Mouse (Mus musculus): Measurements from ENCODE around the gene Lin52. TPM values are rescaled to one million over a fixed set of nuclear protein-coding genes. Genes with fewer than 3 reads are reported as not detected.

Gene Lin52
- polyA plus RNA-seq, 1 experiment from 2014 or later, result 20.2 TPM

DNA sequence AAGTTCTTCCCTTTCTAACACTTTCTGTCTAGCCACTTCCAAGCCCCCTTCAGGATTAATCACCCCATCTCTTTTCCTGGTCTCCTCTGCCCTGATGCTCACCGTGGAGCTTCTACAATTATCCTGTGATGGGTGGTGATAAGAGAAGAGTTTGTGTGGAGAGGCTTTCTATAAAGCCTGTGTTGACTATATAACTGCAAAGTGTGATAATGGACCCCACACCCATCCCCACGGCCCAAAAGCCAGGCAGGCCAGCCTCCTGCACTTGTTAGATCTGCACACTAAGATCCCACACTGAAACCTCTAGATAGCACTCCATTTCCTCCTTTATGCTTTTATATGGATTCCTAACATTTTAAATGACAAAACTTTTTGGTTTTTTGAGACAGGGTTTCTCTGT is 66.8 kb downstream of the Lin52 start:
- 35% methylated on average over 2 of the region's 2 CpGs for WGBS
- peak; percentile 96 for ATAC-seq (replicated peaks; ENCODE audit: low FRiP score)

DNA sequence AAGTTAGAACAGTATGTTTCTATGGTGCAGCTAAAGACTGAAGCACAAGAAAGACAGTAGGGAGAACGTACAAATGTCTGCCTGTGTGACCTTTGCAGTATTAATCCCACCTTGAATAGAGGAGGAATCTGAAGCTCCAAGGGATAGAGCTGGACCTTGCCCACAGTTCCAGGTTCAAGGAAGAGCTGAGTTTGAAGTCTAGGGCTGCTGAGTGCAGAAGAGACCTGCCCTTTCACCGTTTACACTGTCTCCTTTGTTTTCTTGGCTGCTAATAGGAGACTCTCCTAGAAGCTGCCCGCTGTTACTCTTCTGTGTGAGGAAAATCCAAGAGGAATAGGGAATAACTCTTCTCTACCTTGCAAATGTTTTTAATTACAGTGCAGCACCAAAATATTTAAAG is 72.5 kb downstream of the Lin52 start:
- no peak for ATAC-seq (replicated peaks; ENCODE audit: low FRiP score)
- 69% methylated on average over 3 of the region's 3 CpGs for WGBS
- Histone ChIP-seq H3K27ac (ENCODE audit: low read depth, low read length) (no peak overlapping the region), H3K9ac (ENCODE audit: low read depth, low read length) (no peak overlapping the region), H3K4me2 (no peak overlapping the region), H3K9me3 (ENCODE audit: control insufficient read depth, low read length) (no peaks in the 10 kb centered on the region), H3K4me3 (ENCODE audit: low read depth, low read length) (no peak overlapping the region), H3K4me1 (replicated peaks; ENCODE audit: control insufficient read depth, insufficient read depth, low read length) (no peaks in the 10 kb centered on the region), H3K36me3 (ENCODE audit: control insufficient read depth, insufficient read depth, low read length) (no peaks in the 10 kb centered on the region; the same call in 1 of the 2 replicates), H3K27me3 (replicated peaks; ENCODE audit: control insufficient read depth, insufficient read depth, low read length) (no peaks in the 10 kb centered on the region)
- DNase-seq (ENCODE audit: low spot score), result no peak

More for the DNA sequence above, 66.8 kb downstream of the Lin52 start:
- Histone ChIP-seq H3K4me1 (replicated peaks; ENCODE audit: control insufficient read depth, insufficient read depth, low read length) (no peaks in the 10 kb centered on the region), H3K27me3 (replicated peaks; ENCODE audit: control insufficient read depth, insufficient read depth, low read length) (no peaks in the 10 kb centered on the region), H3K4me3 (ENCODE audit: low read depth, low read length) (no peak overlapping the region), H3K36me3 (ENCODE audit: control insufficient read depth, insufficient read depth, low read length) (no peaks in the 10 kb centered on the region), H3K9me3 (ENCODE audit: control insufficient read depth, low read length) (no peaks in the 10 kb centered on the region), H3K4me2 (0 out of 2 replicates have a peak overlapping the region, but pooled peaks have one; percentile 20), H3K9ac (ENCODE audit: low read depth, low read length) (no peak overlapping the region), H3K27ac (ENCODE audit: low read depth, low read length) (peak overlapping the region; percentile 30)
- no peak for DNase-seq (ENCODE audit: low spot score)

DNA sequence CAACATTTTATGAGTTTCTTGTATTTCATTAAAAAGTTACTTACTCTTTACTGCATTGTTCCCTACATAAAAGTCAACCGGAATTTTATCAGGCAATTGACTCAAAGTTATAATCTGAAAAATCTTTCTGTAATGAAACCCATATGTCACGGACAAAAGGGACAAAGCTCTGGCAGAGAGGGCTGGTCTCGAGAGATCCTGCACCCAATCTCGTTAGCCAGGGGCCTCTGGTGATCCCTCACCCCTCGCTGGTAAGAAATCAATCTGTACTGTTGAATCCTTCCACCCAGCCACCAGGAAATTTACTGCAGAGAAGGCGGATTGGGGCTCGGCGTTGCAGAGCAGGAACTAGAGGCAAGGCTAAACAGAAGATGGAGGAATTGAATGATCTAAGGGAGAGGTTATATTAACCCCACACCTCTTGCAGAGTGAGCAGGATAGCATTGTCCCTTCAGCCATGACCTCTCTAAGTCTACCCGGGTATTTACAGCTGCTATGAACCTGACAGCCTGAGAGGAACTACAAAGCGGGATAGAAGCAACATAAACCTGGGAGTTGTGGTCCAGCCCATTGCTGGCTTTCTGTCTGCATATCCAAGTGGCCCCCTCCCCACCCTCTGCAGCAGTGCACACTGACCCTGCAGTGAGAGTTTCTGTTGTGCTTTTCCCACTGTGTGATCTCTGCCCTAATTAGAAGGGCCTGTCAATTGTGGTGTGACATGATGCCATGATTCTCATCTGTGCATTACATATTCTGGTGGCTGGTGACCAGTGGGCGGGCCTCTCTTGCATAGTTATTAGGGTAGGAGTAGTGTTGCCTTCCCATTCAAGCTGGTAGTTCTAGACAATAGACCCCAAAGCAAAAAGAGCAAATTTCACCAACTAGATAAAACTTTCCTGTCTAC is 73.2 kb downstream of the Lin52 start:
- Histone ChIP-seq H3K9ac (ENCODE audit: low read depth, low read length) (no peak overlapping the region), H3K4me2 (no peak overlapping the region), H3K36me3 (ENCODE audit: control insufficient read depth, insufficient read depth, low read length) (no peaks in the 10 kb centered on the region; the same call in 1 of the 2 replicates), H3K4me1 (replicated peaks; ENCODE audit: control insufficient read depth, insufficient read depth, low read length) (no peaks in the 10 kb centered on the region), H3K4me3 (ENCODE audit: low read depth, low read length) (no peak overlapping the region), H3K9me3 (ENCODE audit: control insufficient read depth, low read length) (no peaks in the 10 kb centered on the region), H3K27ac (ENCODE audit: low read depth, low read length) (no peak overlapping the region), H3K27me3 (replicated peaks; ENCODE audit: control insufficient read depth, insufficient read depth, low read length) (no peaks in the 10 kb centered on the region)
- ATAC-seq (replicated peaks; ENCODE audit: low FRiP score) (no peak), DNase-seq (ENCODE audit: low spot score) (no peak)
- WGBS, result 65% methylated on average over 11 of the region's 11 CpGs

DNA sequence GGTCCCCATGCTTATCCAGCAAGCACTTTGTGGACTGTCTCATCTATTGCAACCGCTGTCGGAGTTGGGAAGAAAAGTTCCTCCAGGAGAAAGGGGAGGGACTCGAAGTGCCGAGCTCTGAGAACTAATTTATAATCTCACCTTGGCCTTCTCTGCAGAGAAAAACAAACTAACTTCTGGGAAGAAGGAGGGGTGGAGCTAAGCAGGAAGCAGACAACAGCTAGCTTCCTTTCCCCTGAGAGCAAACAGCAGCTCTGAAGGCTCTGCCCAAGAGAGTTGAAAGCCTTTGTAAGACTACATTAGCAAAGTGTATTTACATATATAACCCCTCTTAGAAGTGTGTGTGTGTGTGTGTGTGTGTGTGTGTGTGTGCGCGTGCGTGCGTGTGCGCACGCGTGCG is 74.2 kb downstream of the Lin52 start:
- H3K27me3 ChIP-seq (replicated peaks; ENCODE audit: control insufficient read depth, insufficient read depth, low read length), result no peaks in the 10 kb centered on the region
- DNase-seq (ENCODE audit: low spot score) (no peak), ATAC-seq (replicated peaks; ENCODE audit: low FRiP score) (no peak)
- no peaks in the 10 kb centered on the region; the same call in 1 of the 2 replicates for H3K36me3 ChIP-seq (ENCODE audit: control insufficient read depth, insufficient read depth, low read length)
- no peak overlapping the region for H3K9ac ChIP-seq (ENCODE audit: low read depth, low read length)
- H3K27ac ChIP-seq (ENCODE audit: low read depth, low read length), result no peak overlapping the region
- no peaks in the 10 kb centered on the region for H3K9me3 ChIP-seq (ENCODE audit: control insufficient read depth, low read length)
- no peak overlapping the region for H3K4me2 ChIP-seq
- H3K4me3 ChIP-seq (ENCODE audit: low read depth, low read length), result no peak overlapping the region
- H3K4me1 ChIP-seq (replicated peaks; ENCODE audit: control insufficient read depth, insufficient read depth, low read length), result no peaks in the 10 kb centered on the region
- 84% methylated on average over 12 of the region's 12 CpGs for WGBS

DNA sequence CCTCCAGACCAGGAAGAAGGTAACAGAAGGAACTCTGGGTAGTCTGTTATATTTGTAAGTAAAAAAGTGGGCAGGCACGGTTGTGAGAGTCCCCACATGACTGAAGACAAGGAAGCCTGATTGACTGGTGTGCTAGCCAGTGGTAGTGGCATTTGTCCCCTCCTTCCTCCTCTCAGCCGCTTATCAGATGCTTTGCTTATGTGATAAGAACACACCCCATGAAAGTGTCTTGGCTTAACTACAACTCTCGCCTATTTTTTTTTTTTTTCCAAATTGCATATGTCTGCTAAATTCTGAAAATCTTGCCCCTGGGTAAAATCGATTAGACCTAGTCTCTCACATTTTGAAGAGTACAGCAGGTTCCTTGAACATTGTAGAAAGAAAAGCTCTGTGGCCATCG is 79.2 kb downstream of the Lin52 start:
- Histone ChIP-seq H3K9me3 (ENCODE audit: control insufficient read depth, low read length) (no peaks in the 10 kb centered on the region), H3K4me1 (replicated peaks; ENCODE audit: control insufficient read depth, insufficient read depth, low read length) (no peaks in the 10 kb centered on the region), H3K4me3 (ENCODE audit: low read depth, low read length) (no peak overlapping the region), H3K4me2 (no peak overlapping the region), H3K27ac (ENCODE audit: low read depth, low read length) (no peak overlapping the region), H3K9ac (ENCODE audit: low read depth, low read length) (no peak overlapping the region), H3K36me3 (ENCODE audit: control insufficient read depth, insufficient read depth, low read length) (no peaks in the 10 kb centered on the region; the same call in 1 of the 2 replicates), H3K27me3 (replicated peaks; ENCODE audit: control insufficient read depth, insufficient read depth, low read length) (no peaks in the 10 kb centered on the region)
- WGBS, result 68% methylated on average over 5 of the region's 5 CpGs
- ATAC-seq (replicated peaks; ENCODE audit: low FRiP score), result no peak
- no peak for DNase-seq (ENCODE audit: low spot score)

DNA sequence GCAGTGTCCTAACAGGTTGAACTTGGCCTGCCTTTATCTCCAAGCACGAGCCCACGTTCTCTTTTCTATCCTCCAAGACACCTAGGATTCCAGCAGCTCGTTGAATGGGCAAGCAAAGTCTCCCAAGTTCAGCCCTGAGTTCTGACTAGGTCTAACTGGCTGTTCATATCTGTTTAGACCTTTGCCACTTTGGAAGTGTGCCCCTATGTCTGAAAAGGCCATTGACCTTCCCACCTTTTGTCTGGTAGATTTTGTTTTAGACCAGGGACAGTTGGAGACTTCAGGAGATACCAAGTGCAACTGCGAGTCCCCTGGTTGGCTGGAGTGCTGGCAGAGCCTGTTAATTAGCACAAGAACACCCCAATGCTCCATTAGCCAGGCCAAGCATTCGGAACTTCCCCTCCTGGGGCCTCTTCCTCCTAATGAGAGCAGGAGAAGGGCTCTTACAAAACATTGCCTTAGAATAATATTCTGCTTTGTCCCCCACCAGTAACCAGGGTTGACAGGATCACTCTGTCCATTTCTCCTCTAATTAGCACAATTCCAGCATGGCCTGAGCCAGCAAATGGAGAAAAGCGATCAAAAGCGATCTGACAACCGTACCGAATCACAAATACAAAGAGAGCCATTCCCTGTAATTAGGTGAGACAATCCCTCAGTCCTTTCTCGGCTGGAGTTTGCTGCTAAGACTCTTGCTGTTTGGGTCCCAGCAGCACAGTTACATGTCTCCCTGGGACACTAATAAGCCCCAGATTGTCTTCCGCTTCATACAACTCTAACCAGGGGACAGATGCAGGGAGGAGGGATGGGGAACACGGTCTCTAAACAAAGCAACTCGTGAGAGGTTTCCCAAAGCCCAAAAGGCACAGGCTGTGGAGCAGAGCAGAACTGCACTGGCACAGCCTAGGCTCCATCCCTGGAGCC is 80.9 kb downstream of the Lin52 start:
- Histone ChIP-seq H3K4me2 (no peak overlapping the region), H3K9ac (ENCODE audit: low read depth, low read length) (no peak overlapping the region), H3K4me3 (ENCODE audit: low read depth, low read length) (no peak overlapping the region), H3K36me3 (ENCODE audit: control insufficient read depth, insufficient read depth, low read length) (no peaks in the 10 kb centered on the region), H3K27ac (ENCODE audit: low read depth, low read length) (no peak overlapping the region), H3K9me3 (ENCODE audit: control insufficient read depth, low read length) (no peaks in the 10 kb centered on the region), H3K27me3 (replicated peaks; ENCODE audit: control insufficient read depth, insufficient read depth, low read length) (no peaks in the 10 kb centered on the region), H3K4me1 (replicated peaks; ENCODE audit: control insufficient read depth, insufficient read depth, low read length) (no peaks in the 10 kb centered on the region)
- DNase-seq (ENCODE audit: low spot score) (no peak), ATAC-seq (replicated peaks; ENCODE audit: low FRiP score) (no peak)
- WGBS, result 86% methylated on average over 13 of the region's 13 CpGs

DNA sequence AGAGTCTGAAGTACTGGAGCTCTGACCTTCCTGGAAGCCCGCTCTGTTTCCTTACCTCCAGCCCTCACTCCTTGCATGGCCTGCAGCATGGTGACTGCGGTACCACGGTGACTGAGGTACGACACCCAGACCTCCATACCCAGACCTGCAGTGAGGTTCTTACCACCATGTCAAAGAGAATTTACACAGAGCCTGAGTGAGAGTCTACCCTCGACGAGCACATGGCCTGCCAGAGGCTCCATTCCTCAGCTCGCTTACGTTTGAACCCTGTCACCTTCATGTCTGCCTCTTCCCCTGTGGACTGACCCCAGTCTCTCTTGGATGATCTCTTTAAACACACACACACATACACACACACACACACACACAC is 81.6 kb downstream of the Lin52 start:
- DNase-seq (ENCODE audit: low spot score), result no peak
- Histone ChIP-seq H3K4me3 (ENCODE audit: low read depth, low read length) (no peak overlapping the region), H3K4me1 (replicated peaks; ENCODE audit: control insufficient read depth, insufficient read depth, low read length) (no peaks in the 10 kb centered on the region), H3K9ac (ENCODE audit: low read depth, low read length) (no peak overlapping the region), H3K9me3 (ENCODE audit: control insufficient read depth, low read length) (no peaks in the 10 kb centered on the region), H3K27me3 (replicated peaks; ENCODE audit: control insufficient read depth, insufficient read depth, low read length) (no peaks in the 10 kb centered on the region), H3K36me3 (ENCODE audit: control insufficient read depth, insufficient read depth, low read length) (no peaks in the 10 kb centered on the region), H3K27ac (ENCODE audit: low read depth, low read length) (no peak overlapping the region), H3K4me2 (no peak overlapping the region)
- no peak for ATAC-seq (replicated peaks; ENCODE audit: low FRiP score)
- WGBS, result 93% methylated on average over 8 of the region's 8 CpGs

DNA sequence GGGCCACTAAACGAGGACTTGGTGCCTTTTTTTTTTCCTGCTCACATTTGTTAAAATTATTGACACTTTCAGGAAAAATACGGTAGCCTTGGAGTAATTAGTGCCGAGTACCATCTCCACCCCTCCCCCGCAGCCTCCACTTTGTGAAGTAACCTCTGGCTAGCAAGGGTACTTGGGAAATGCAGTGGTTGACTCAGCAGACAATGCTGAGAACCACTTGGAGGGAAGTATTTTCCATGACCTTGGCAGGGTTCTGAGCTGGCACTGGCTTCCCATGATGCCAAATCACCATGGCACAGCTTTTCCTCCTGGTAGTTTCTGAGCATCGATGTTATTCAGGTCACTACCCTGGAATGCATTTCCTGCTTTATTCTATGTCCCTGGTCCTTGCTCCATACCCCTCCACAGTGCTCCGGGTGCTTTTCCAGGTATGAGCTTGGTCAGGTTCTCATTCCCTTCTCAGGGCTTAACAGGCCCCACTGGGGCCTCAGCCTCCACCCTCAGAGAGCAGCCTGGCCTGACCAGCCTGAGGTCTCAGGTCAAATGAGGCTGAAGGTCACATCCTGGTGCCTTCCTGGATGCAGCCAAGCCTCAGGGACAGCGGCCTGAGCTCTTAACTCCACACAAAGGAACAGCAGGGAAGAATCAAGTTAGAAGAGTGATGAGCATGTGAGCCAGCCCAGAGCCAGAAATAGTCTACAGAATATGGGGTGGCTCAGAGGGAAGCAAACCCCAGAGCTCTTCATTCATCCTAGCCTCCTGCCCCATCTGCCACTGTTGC is 82.7 kb downstream of the Lin52 start:
- WGBS, result 84% methylated on average over 7 of the region's 7 CpGs
- no peaks in the 10 kb centered on the region for H3K36me3 ChIP-seq (ENCODE audit: control insufficient read depth, insufficient read depth, low read length)
- H3K4me3 ChIP-seq (ENCODE audit: low read depth, low read length), result no peak overlapping the region
- ATAC-seq (replicated peaks; ENCODE audit: low FRiP score) (no peak), DNase-seq (ENCODE audit: low spot score) (no peak)
- no peaks in the 10 kb centered on the region for H3K4me1 ChIP-seq (replicated peaks; ENCODE audit: control insufficient read depth, insufficient read depth, low read length)
- H3K4me2 ChIP-seq, result no peak overlapping the region
- no peaks in the 10 kb centered on the region for H3K9me3 ChIP-seq (ENCODE audit: control insufficient read depth, low read length)
- no peak overlapping the region for H3K27ac ChIP-seq (ENCODE audit: low read depth, low read length)
- H3K27me3 ChIP-seq (replicated peaks; ENCODE audit: control insufficient read depth, insufficient read depth, low read length), result no peaks in the 10 kb centered on the region
- no peak overlapping the region for H3K9ac ChIP-seq (ENCODE audit: low read depth, low read length)

Measured in liver, embryonic 11.5 days (tissue).